Mouse (Mus musculus) G1E (cell line): ENCODE measurements around the gene Zfp346.

Experiments used
- CTCF ChIP-seq: IDR thresholded peaks from 2 replicates; pipeline ENCODE4 v1.5.1; 2012; ENCODE audit warnings: low read depth, low read length, inconsistent platforms, mixed read lengths
- GATA1 ChIP-seq: IDR thresholded peaks from 2 replicates; pipeline ENCODE4 v1.6.1; 2012; ENCODE audit warnings: borderline replicate concordance, low read length, inconsistent platforms, mixed read lengths
- GATA2 ChIP-seq: IDR thresholded peaks from 2 replicates; pipeline ENCODE4 v1.6.1; 2012; ENCODE audit warnings: low read depth, low read length, inconsistent platforms, borderline replicate concordance
- POLR2AphosphoS5 ChIP-seq: IDR thresholded peaks from 2 replicates; pipeline ENCODE4 v1.6.1; 2012; ENCODE audit warnings: low read depth, low read length, inconsistent platforms; ENCODE audit not compliant: insufficient replicate concordance
- TAL1 ChIP-seq: conservative IDR thresholded peaks from 2 replicates; pipeline ENCODE4 v1.6.1; 2012; ENCODE audit warnings: low read depth, low read length, inconsistent platforms, mixed read lengths

- TF ChIP-seq CTCF (no peak), POLR2AphosphoS5 (no peak), GATA1 (no peak), TAL1 (no peak), GATA2 (no peak)
Observed at GRCm38 (mm10) chr13:55177903-55178496, 72.9 kb downstream of the Zfp346 start.
